Mouse (Mus musculus) hematopoietic multipotent progenitor cell, adult 10-12 weeks (in vitro differentiated cells): ENCODE measurements around the gene Taf12. TPM values are rescaled to one million over a fixed set of nuclear protein-coding genes. Genes with fewer than 3 reads are reported as not detected.

Experiments used
- polyA plus RNA-seq: library from polyadenylated mRNA; stranded (reverse); fragments of >175 nt; gene quantifications from 2 replicates; pipeline ENCODE4 v1.2.3, GENCODE M21; 2012; ENCODE audit warnings: low replicate concordance

The Taf12 gene
- 2.3 and 17.1 TPM in 2 replicates for polyA plus RNA-seq

DNA sequence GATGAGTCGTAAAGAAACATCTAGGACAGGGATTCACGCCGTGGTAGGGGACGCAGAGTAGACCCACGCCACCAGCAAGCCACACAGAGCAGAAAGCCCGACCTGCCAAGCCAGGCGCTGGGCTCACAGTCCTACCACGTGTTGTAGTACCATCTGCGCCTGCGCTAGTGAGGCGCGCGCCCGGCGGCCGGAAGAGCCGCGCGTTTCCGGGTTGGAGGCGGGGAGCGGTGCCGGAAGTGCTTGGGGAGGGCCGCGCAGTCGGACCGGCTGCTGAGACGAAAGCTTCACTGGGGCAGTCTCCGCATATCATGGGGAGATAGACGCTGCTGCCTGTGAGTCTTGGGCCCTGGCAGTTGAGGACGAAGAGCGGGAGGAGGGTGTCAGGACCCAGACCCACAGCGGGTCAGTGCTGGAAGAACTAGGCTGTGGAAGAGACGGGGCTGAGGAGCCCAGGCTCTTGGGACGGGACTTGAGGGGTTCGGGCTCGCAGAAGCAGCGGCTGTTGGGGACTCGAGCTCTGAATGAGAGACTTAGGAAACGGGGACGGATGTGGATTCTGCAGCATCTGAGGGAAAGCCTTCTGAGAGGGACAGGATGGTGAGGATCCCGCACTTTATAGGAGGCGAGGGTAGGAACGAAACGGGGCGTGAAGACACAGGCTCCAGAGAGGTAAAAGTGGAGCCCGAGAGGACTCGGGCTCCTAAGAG lies at the start of gene Taf12:
TSS of gene Taf12 (plus strand) at position 220 of the 707 bp plus-strand sequence.

DNA sequence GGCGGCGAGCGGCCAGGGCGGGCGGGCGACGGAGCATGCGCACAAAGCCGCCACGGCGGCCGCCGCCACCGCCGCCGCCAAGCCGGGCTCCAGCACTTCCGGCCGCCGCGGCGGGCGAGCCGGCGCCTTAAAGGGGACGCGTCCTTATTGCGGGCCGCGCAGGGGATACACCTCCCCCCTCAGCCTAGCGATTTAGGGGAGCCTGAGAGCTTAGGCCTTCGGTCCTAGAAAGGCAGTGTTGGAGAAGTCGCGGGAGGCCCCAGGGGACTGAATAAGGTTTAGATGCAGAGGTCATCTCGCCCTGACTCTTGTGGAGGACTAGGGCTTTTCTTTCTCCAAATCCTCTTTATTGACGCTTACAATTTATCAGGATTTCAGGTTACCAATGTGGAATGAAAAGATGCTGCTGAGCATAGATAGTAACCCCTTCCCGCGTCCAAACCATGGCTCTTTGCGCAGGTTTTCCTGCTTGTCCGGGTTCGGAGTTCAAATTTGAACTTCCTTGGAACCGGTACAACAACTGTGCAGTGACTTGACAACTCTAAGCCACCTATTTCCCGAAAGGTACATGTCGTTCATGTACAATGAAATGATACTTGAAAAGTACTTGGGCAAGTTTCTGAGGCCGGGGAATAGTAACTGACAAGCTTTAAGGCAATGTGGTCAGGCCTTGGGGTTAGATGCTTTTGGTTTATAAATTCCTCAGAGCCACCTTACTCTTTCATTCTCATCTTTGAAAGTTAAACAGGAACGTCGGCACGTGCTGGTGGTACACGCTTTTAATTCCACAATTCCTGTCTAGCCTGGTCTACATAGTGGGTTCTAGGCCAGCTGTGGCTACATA lies 12.4 kb upstream of the Taf12 start, which contains the start of gene Gmeb1:
TSS of gene Gmeb1 (minus strand) at position 89 of the 844 bp plus-strand sequence.

GRCm38 (mm10) chr4:132302939-132303479 lies 28.8 kb downstream of the Taf12 start, which contains the start of gene Rab42:
Rab42 (minus strand) TSS chr4:132303385.

GRCm38 (mm10) chr4:132329115-132329834 lies 55.1 kb downstream of the Taf12 start, which contains the start of gene Trnau1ap:
Trnau1ap (minus strand) TSS chr4:132329538.

Other genes with a start within 250 kb of the Taf12 start
- 0.16 and 0.46 TPM in 2 replicates for gene Gm10300, start 199.7 kb upstream of the Taf12 start, polyA plus RNA-seq
- 44.6 and 133 TPM in 2 replicates for gene Epb41, start 199.1 kb upstream of the Taf12 start, polyA plus RNA-seq
- 0.26 and 0.64 TPM in 2 replicates for gene Oprd1, start 129.9 kb upstream of the Taf12 start, polyA plus RNA-seq
- 29.9 and 51.9 TPM in 2 replicates for gene Ythdf2, start 62.1 kb upstream of the Taf12 start, polyA plus RNA-seq
- 4.3 and 21.8 TPM in 2 replicates for gene Gmeb1, start 12.8 kb upstream of the Taf12 start, polyA plus RNA-seq
- 0.17 TPM in 1 of 2 replicates, not detected in the other for gene Rab42, start 29.0 kb downstream of the Taf12 start, polyA plus RNA-seq
- gene Trnau1ap, start 55.2 kb downstream of the Taf12 start, polyA plus RNA-seq: 29.7 and 39.5 TPM in 2 replicates
- gene Rcc1, start 79.2 kb downstream of the Taf12 start, polyA plus RNA-seq: 9.6 and 21.3 TPM in 2 replicates
- 7.5 and 8.5 TPM in 2 replicates for gene Phactr4, start 148.1 kb downstream of the Taf12 start, polyA plus RNA-seq
- 3.6 and 6.6 TPM in 2 replicates for gene Med18, start 189.5 kb downstream of the Taf12 start, polyA plus RNA-seq
- gene Sesn2, start 236.1 kb downstream of the Taf12 start, polyA plus RNA-seq: 14.7 and 17.3 TPM in 2 replicates